Mouse (Mus musculus): ENCODE results near the gene Epha1. TPM values are rescaled to one million over a fixed set of nuclear protein-coding genes. Genes with fewer than 3 reads are reported as not detected.

Epha1 gene
- polyA plus RNA-seq, 1 experiment from 2014 or later: 0.27 TPM

DNA sequence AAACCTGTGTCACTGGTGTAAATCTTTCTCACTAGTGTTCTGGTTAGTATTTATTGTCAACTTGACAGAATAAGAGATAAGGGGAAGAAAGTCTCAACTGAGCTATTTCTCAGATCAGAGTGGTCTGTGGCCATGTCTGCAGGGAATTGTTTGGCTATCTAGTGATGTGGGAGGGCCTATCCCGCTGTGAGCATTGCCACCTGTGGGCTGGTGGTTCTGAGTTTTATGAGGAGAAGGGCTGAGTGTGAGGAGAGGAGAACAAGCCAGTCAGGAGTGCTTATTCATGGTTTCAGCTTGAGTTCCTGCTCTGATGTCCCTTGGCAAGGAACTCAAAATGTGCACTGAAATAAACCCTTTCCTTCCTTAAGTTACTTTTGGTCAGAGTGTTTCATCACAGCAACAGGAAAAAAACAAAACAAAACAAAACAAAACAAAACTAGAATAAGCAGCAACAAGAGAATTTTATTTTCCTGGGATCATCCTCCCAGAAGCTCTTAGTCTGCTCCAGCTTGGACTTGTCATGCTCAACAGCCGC is 18.8 kb upstream of the Epha1 start:
- no peaks in the 10 kb centered on the region for H3K27me3 ChIP-seq
- TF ChIP-seq CTCF (IDR thresholded peaks at IDR 0.05): no peak
- POLR2A ChIA-PET: no interaction called here
- in situ Hi-C loops (cut with MboI; ENCODE audit: low pct_unique_long_range_greater_than_20kb): no loop called here
- CTCF ChIA-PET: interaction anchor here (0.6 to 1.4 kb wide), 3 partner anchors 25 to 182 kb away, joined by 3 to 4 read pairs (median 3); no protein-coding TSS in a partner anchor
- no peak for ATAC-seq
- DNase-seq (ENCODE audit: low read depth, low spot score): no peak

DNA sequence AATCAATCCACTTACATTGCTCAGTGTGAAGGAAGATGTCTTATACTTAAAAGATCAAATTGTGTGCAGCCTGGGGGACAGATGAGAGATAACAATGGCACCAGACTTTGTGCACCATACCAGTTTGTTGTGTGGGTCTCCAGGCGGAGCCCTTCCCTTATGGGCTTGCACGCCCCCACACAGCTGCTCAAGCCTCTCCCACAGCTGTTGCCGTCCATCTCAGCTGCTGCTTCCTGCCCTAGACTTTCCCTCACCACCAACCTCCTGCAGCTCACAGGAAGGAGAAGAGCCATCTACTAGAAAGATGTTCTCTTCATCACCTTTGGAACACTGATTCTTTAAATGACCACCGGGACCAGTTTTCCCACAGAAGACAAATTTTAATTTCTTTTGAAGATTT is 12.6 kb upstream of the Epha1 start:
- DNase-seq (ENCODE audit: low read depth, low spot score) (no peak), ATAC-seq (no peak)
- in situ Hi-C loops (cut with MboI; ENCODE audit: low pct_unique_long_range_greater_than_20kb): no loop called here
- POLR2A ChIA-PET: no interaction called here
- H3K27me3 ChIP-seq: no peaks in the 10 kb centered on the region
- no peak for TF ChIP-seq CTCF (IDR thresholded peaks at IDR 0.05)
- CTCF ChIA-PET: interaction anchor here (1.0 to 1.7 kb wide), 2 partner anchors 37 to 50 kb away, joined by 3 to 6 read pairs; no protein-coding TSS in a partner anchor

DNA sequence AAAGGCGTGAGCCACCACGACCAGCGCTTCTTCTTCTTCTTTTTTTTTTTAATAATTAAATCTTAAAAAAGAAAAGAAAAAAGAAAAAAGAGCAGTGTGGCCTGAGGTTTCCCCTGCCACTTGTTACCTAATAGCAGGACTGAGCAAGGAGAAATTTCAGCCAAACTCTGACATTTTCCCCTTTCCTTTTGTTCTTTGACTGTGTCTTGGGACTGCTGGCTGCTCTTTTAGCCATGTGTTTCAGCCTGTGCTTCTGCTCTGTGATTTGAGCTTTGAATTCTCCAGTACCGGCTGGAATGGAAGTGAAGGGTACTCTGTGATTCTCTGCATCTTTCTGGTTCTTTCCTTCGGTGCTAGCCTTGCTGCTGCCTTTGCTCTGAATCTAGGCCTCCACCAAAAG is 10.3 kb upstream of the Epha1 start:
- ATAC-seq (no peak), DNase-seq (ENCODE audit: low read depth, low spot score) (no peak)
- in situ Hi-C loops (cut with MboI; ENCODE audit: low pct_unique_long_range_greater_than_20kb): loop anchor here (5.0 kb wide), 1 partner anchor 194 kb away; no protein-coding TSS in a partner anchor
- no peaks in the 10 kb centered on the region for H3K27me3 ChIP-seq
- ChIA-PET CTCF (interaction anchor here (1.9 kb wide), 1 partner anchor 34 kb away, joined by 5 read pairs; the partner anchor contains the start of gene Zyx), POLR2A (no interaction called here)
- no peak for TF ChIP-seq CTCF (IDR thresholded peaks at IDR 0.05)

DNA sequence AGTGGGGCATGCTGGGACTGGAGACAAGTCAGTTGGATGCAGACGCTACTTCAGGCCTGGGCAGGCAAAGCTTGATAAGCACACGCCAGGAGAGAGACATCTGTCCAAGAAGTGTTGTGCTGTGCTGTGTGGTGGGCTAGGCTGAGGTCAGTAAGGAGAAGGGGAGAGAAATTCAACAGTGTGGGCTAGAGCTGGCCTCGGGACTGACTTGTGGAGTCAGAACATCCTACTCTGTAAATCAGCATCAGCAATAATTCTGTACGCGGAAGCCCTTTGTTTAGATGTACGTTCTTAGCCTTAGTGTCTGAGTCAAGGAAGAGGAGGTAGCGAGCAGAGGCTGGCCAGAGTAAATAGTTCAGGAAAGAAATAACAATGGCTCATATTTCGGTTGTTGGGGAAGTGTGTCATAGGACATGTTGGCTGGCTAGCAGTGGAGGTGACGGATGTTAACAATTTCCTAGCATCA is 8.9 kb upstream of the Epha1 start:
- ChIA-PET CTCF (interaction anchor here (1.0 to 2.5 kb wide), 3 partner anchors 11 to 33 kb away, joined by 5 to 8 read pairs (median 5); no protein-coding TSS in a partner anchor), POLR2A (no interaction called here)
- no peak for TF ChIP-seq CTCF (IDR thresholded peaks at IDR 0.05)
- no peaks in the 10 kb centered on the region for H3K27me3 ChIP-seq
- DNase-seq (ENCODE audit: low read depth, low spot score) (no peak), ATAC-seq (no peak)
- in situ Hi-C loops (cut with MboI; ENCODE audit: low pct_unique_long_range_greater_than_20kb): loop anchor here (5.0 kb wide), 1 partner anchor 195 kb away; no protein-coding TSS in a partner anchor

DNA sequence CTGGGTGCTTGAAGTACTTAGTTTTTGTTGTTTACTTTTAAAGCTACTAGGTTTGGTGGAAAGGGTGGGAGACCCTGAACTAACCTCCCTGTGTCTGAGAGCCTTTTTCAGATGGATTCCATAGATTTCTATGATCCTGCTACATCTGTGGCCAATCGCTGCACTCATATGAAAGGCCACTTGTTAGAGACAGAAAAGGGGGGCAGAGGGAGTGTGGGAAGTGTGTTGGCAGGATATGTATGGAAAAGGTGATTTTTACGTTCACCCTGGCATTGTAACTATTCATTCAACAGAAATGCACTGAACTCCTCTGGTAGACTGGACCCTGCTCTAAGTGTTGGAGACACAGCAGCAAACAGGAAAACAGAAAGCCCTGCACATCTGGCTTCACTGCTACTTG is 8.2 kb upstream of the Epha1 start:
- CTCF ChIA-PET: interaction anchor here (0.8 to 2.5 kb wide), 4 partner anchors 12 to 33 kb away, joined by 5 to 8 read pairs (median 5); no protein-coding TSS in a partner anchor
- DNase-seq (ENCODE audit: low read depth, low spot score) (no peak), ATAC-seq (no peak)
- POLR2A ChIA-PET: interaction anchor here (0.6 kb wide), 1 partner anchor 31 kb away, joined by 3 read pairs; no protein-coding TSS in a partner anchor
- TF ChIP-seq CTCF (IDR thresholded peaks at IDR 0.05): no peak
- in situ Hi-C loops (cut with MboI; ENCODE audit: low pct_unique_long_range_greater_than_20kb): loop anchor here (5.0 kb wide), 1 partner anchor 196 kb away; no protein-coding TSS in a partner anchor
- H3K27me3 ChIP-seq: no peaks in the 10 kb centered on the region

DNA sequence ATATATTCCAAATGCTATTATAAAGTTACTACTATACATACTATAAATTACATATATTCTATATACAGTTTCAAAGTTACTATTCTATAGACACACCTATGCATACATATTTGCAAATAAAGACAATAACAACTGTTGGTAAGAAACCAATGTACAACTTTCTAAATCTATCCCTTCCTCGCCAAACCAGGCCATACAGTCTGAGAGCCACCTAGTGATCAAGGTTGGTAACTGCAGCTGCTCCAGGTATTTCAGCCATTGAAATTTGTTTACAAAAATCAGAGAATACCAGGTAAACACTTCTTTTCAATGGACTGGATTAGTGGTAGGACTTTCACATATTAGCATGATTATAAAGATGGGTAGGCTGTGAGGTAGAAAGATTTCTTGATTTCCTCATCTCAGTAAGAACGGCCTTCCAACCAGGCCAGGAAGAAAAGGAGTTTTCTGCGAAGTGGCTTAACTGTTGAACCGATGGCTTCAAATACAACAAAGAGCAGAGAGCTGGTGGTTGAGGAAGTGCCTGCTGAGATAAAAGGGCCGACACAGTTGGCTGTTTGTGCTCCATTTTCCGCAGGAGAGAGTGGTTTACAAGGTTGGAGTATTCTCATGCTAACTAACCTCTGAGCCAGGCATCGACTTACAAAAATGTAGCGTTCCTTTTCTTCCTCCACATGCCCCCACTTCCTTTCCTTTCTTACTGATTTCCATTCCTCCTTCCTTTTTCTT is 7.5 kb upstream of the Epha1 start:
- POLR2A ChIA-PET: no interaction called here
- peak; percentile 88 for TF ChIP-seq CTCF (IDR thresholded peaks at IDR 0.05)
- H3K27me3 ChIP-seq: no peaks in the 10 kb centered on the region
- DNase-seq (ENCODE audit: low read depth, low spot score) (no peak), ATAC-seq (no peak)
- in situ Hi-C loops (cut with MboI; ENCODE audit: low pct_unique_long_range_greater_than_20kb): loop anchor here (5.0 kb wide), 1 partner anchor 197 kb away; no protein-coding TSS in a partner anchor
- CTCF ChIA-PET: interaction anchor here (0.6 to 2.5 kb wide), 5 partner anchors 13 to 32 kb away, joined by 3 to 8 read pairs (median 5); no protein-coding TSS in a partner anchor

DNA sequence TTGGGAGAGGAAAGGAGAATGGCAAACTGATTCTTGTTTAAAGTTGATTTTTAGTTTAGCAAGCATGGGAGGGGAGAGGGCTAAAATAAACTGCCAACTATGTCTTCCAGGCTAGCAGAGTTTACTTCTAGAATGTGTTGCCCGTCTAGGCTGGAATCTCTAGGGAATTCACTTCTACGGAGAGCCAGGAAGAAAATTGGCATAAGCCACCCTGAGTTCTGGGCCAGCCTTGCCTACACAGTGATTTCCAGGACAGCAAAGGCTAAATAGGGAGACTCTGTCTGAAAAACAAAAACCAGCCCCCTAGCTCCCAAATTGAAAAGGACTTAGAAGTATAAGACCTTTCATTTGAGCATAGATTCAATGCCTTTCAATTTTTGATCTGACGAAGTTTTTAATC is 6.5 kb upstream of the Epha1 start:
- DNase-seq (ENCODE audit: low read depth, low spot score): no peak
- POLR2A ChIA-PET: no interaction called here
- no peak for ATAC-seq
- in situ Hi-C loops (cut with MboI; ENCODE audit: low pct_unique_long_range_greater_than_20kb): no loop called here
- H3K27me3 ChIP-seq: no peaks in the 10 kb centered on the region
- TF ChIP-seq CTCF (IDR thresholded peaks at IDR 0.05): no peak
- CTCF ChIA-PET: interaction anchor here (1.4 to 1.5 kb wide), 2 partner anchors 12 to 72 kb away, joined by 3 to 4 read pairs; no protein-coding TSS in a partner anchor

DNA sequence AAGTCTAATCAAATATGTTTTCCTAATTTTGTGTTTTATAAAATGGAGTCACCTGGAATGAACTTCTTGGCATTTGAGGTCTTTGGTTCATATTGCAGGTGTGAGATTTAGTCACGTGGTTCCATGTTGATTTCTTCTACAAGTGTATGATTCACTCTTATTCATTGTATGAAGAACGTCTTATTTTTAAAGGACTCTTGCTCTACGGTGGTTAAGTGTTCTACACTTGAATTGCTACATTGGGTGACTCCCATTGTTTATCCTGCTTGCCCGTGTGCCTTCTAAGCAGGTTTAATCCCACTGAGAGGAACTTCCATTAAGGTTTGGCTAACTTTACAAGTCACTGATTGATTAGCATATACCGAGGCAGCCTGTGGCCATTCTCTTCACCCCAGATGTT is 4.2 kb upstream of the Epha1 start:
- POLR2A ChIA-PET: no interaction called here
- ATAC-seq: no peak
- no peak for DNase-seq (ENCODE audit: low read depth, low spot score)
- no peaks in the 10 kb centered on the region for H3K27me3 ChIP-seq
- in situ Hi-C loops (cut with MboI; ENCODE audit: low pct_unique_long_range_greater_than_20kb): no loop called here
- TF ChIP-seq CTCF (IDR thresholded peaks at IDR 0.05): no peak
- CTCF ChIA-PET: interaction anchor here (1.0 to 2.1 kb wide), 3 partner anchors 15 to 53 kb away, joined by 3 to 9 read pairs (median 3); partner anchors contain the start of genes Fam131b and Zyx

DNA sequence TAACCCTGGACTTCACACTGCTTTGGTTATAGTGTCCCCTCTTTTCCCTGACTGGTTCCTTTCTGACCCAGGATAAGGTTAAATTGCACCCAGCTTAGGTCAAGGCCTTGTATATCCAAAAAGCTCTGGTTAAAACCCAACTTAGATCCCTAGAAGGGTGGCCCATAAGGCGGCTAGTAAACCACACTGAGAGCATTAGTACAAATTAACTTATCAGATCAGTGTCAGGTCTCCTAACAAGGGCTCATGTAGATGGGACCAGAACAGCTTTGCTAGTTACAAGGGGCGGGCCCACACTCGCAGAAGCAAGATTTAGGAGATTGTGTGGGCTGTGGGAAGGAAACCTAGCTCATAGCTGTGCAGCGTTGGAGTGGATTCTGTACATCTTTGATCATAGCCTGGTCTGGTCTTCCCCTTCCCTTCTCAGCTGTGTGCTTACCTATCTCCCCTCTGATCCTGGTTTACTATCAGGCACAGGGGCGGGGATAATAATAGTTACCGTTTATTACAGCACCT is 3.5 kb upstream of the Epha1 start:
- H3K27me3 ChIP-seq: no peaks in the 10 kb centered on the region
- no peak for TF ChIP-seq CTCF (IDR thresholded peaks at IDR 0.05)
- DNase-seq (ENCODE audit: low read depth, low spot score) (no peak), ATAC-seq (no peak)
- in situ Hi-C loops (cut with MboI; ENCODE audit: low pct_unique_long_range_greater_than_20kb): no loop called here
- POLR2A ChIA-PET: interaction anchor here (1.3 kb wide), 1 partner anchor 24 kb away, joined by 4 read pairs; no protein-coding TSS in a partner anchor
- CTCF ChIA-PET: interaction anchor here (0.6 to 3.2 kb wide), 6 partner anchors 10 to 127 kb away, joined by 3 to 13 read pairs (median 4); partner anchors contain the start of gene Zyx

DNA sequence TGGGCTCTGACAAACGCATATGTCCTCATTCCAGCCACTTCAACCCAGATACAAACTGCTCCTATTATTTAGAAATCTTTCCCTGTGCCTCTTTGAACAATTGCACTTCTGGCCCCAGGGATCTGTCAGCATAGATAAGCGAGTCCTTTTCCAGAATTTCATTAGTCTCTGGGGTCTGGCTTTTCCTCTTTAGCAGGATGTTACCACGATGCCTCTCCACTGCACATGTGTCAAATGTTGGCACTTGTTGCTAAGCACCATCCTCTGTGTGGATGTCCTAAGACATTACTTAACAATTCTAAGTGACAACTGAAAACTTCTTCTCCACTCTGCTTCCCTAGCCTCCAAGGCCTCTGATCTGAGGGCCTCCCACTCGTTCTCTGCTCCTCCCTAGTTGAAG is 2.9 kb upstream of the Epha1 start:
- in situ Hi-C loops (cut with MboI; ENCODE audit: low pct_unique_long_range_greater_than_20kb): no loop called here
- no peak for TF ChIP-seq CTCF (IDR thresholded peaks at IDR 0.05)
- no peaks in the 10 kb centered on the region for H3K27me3 ChIP-seq
- ATAC-seq: no peak
- no peak for DNase-seq (ENCODE audit: low read depth, low spot score)
- ChIA-PET POLR2A (interaction anchor here (1.3 kb wide), 1 partner anchor 23 kb away, joined by 4 read pairs; no protein-coding TSS in a partner anchor), CTCF (interaction anchor here (1.1 to 3.2 kb wide), 5 partner anchors 9 to 115 kb away, joined by 3 to 13 read pairs (median 5); partner anchors contain the start of gene Zyx)

All from Patski (cell line).